Mouse (Mus musculus) ES-Bruce4 (cell line): ENCODE results near the gene Rabl6. TPM values are rescaled to one million over a fixed set of nuclear protein-coding genes. Genes with fewer than 3 reads are reported as not detected.
A peak's percentile ranks its signal among the peaks of the same experiment; 100 is the strongest.

ENCODE experiments used
- H3K27ac ChIP-seq: 2 replicates; pipeline ENCODE4 v1.5.1; 2012; ENCODE audit warnings: low read length, inconsistent platforms; ENCODE audit not compliant: insufficient read depth
- H3K27me3 ChIP-seq: 2 replicates; pipeline ENCODE4 v1.6.1; 2012; ENCODE audit warnings: mild to moderate bottlenecking, low read length, inconsistent platforms; ENCODE audit not compliant: control insufficient read depth, poor library complexity, insufficient read depth, severe bottlenecking
- H3K36me3 ChIP-seq: 2 replicates; pipeline ENCODE4 v1.6.1; 2012; ENCODE audit warnings: inconsistent platforms, mild to moderate bottlenecking, low read length, moderate library complexity; ENCODE audit not compliant: control insufficient read depth, poor library complexity, insufficient read depth, severe bottlenecking
- H3K4me1 ChIP-seq: one replicate; pipeline ENCODE4 v1.8.1; 2011; ENCODE audit warnings: low read length; ENCODE audit not compliant: control insufficient read depth, insufficient read depth
- H3K4me3 ChIP-seq: 2 replicates; pipeline ENCODE4 v1.5.1; 2011; ENCODE audit warnings: low read depth, mild to moderate bottlenecking, low read length
- H3K9ac ChIP-seq: 2 replicates; pipeline ENCODE4 v1.6.1; 2012; ENCODE audit warnings: low read depth, mild to moderate bottlenecking, inconsistent platforms; ENCODE audit not compliant: poor library complexity, severe bottlenecking
- H3K9me3 ChIP-seq: replicated peaks from 2 replicates; pipeline ENCODE4 v1.6.1; 2012; ENCODE audit warnings: mild to moderate bottlenecking, low read length, inconsistent platforms; ENCODE audit not compliant: control insufficient read depth, poor library complexity, insufficient read depth, severe bottlenecking
- CTCF ChIP-seq: IDR thresholded peaks from one replicate; pipeline ENCODE4 v1.8.1; 2011; ENCODE audit warnings: low read depth, low read length
- EP300 ChIP-seq: IDR thresholded peaks from 2 replicates; pipeline ENCODE4 v1.6.1; 2011; ENCODE audit warnings: low read depth, low read length; ENCODE audit not compliant: insufficient read depth
- POLR2A ChIP-seq: IDR thresholded peaks from one replicate; pipeline ENCODE4 v1.8.1; 2011; ENCODE audit warnings: low read length; ENCODE audit not compliant: insufficient read depth
- polyA plus RNA-seq: library from polyadenylated mRNA; stranded (reverse); fragments of >200 nt; gene quantifications from 2 replicates; pipeline ENCODE4 v1.2.4, GENCODE M21; 2011; ENCODE audit warnings: low read depth; ENCODE audit not compliant: missing spikeins, insufficient read depth, insufficient read length

Gene Rabl6
- polyA plus RNA-seq, 1 experiment: 80.2 TPM

DNA sequence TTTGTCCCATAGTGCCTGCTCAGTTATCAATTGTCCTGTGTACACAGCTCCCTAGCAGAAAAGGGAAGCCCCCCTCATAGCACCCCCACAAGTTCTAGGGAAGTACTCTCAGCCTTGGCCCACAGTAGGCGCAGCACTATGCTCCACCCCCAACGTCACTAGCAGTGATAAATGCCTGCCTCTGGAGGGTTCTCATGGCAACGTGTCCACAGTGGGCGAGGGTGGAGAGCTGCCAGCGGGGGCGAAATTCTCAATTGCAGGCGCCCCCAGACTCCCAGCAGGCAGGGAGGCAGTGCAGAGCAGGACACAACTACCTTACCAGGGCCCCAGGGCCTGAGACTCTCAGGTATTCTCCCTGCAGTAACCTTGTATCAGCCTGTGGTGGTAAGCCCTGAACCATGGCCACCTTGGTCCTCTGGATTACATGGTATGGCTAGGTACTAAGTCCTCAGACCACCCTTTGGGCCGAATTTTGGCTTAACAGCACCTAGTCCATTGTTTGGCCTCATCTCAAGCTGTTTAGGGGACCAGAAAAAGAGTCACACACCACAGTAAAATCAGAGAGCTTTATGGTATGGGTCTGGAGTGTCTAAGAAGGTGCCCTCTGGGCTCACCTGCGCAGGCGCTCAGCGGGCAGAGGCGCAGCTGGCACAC lies 25.7 kb downstream of the Rabl6 start:
- TF ChIP-seq EP300 (no peak), POLR2A (no peak), CTCF (no peak)
- Histone ChIP-seq H3K9me3 (no peaks in the 10 kb centered on the region), H3K9ac (no peak overlapping the region), H3K4me3 (no peak overlapping the region), H3K27me3 (peaks cover 5% of the 10 kb centered on the region; the same call in 1 of the 2 replicates), H3K27ac (no peak overlapping the region), H3K4me1 (no peaks in the 10 kb centered on the region), H3K36me3 (no peaks in the 10 kb centered on the region)

- Histone ChIP-seq H3K4me1 (no peaks in the 10 kb centered on the region), H3K27me3 (peaks cover 5% of the 10 kb centered on the region; the same call in 1 of the 2 replicates), H3K36me3 (no peaks in the 10 kb centered on the region), H3K9me3 (no peaks in the 10 kb centered on the region), H3K27ac (no peak overlapping the region), H3K9ac (no peak overlapping the region), H3K4me3 (no peak overlapping the region)
- TF ChIP-seq EP300 (no peak), CTCF (no peak), POLR2A (no peak)
Measured at GRCm38 (mm10) chr2:25581901-25582301, 26.4 kb downstream of the Rabl6 start.

- Histone ChIP-seq H3K9ac (no peak within 1 kb of the TSS), H3K36me3 (no peaks in the 10 kb centered on the region), H3K27ac (no peak within 1 kb of the TSS), H3K4me3 (0 out of 2 replicates have a peak within 1 kb of the TSS, but pooled peaks have one; percentile 22), H3K9me3 (no peaks in the 10 kb centered on the region), H3K27me3 (peaks cover 5% of the 10 kb centered on the region; the same call in 1 of the 2 replicates), H3K4me1 (no peaks in the 10 kb centered on the region)
- TF ChIP-seq CTCF: peak; percentile 82
- no peak for TF ChIP-seq EP300
- TF ChIP-seq POLR2A: no peak
Measured at GRCm38 (mm10) chr2:25581294-25581864, 26.9 kb downstream of the Rabl6 start, which contains the start of gene Ajm1. Gene Ajm1 (minus strand): TSS chr2:25581757.

DNA sequence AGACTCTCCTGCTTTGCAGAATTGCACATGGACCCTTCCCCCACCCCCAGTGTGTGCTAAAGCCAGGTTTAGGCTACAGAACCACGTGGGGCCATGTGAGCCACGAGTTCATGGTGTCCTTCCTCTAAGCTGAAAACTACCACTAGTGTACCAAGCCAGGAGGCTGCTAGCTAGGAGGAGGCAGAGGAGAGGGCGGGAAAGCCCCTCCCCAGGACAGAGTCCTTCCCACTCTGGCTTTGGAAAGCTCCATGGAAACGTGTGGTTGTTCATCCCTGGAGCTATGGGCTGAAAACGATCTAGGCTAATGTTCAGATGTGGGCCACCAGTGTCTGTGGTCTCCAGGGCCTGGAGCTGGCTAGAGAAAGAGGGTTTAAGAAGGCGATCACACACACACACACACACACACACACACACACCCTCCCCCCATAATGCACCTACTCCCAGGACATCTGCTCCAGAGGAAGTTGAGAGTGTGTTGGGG lies 27.7 kb downstream of the Rabl6 start:
- TF ChIP-seq CTCF: no peak
- Histone ChIP-seq H3K4me1 (peaks cover under 1% of the 10 kb centered on the region), H3K36me3 (no peaks in the 10 kb centered on the region), H3K27me3 (peaks cover 5% of the 10 kb centered on the region; the same call in 1 of the 2 replicates), H3K9ac (no peak overlapping the region), H3K4me3 (no peak overlapping the region), H3K27ac (no peak overlapping the region), H3K9me3 (no peaks in the 10 kb centered on the region)

- no peak overlapping the region for H3K27ac ChIP-seq
- peaks cover 5% of the 10 kb centered on the region; the same call in 1 of the 2 replicates for H3K27me3 ChIP-seq
- peak overlapping the region; percentile 15; the same call in 1 of the 2 replicates for H3K9ac ChIP-seq
- peak overlapping the region; percentile 24 for H3K4me3 ChIP-seq
- H3K9me3 ChIP-seq: no peaks in the 10 kb centered on the region
- H3K36me3 ChIP-seq: no peaks in the 10 kb centered on the region
- peaks cover 2% of the 10 kb centered on the region for H3K4me1 ChIP-seq
- TF ChIP-seq CTCF (peak; percentile 67), EP300 (no peak), POLR2A (no peak)
Measured at GRCm38 (mm10) chr2:25579737-25580460, 28.4 kb downstream of the Rabl6 start.
